Mouse (Mus musculus) myocyte (in vitro differentiated cells): Measurements from ENCODE around the gene Ankrd39.

Source experiments
- CEBPB ChIP-seq: IDR thresholded peaks from 2 replicates; pipeline ENCODE4 v1.6.1; 2011; ENCODE audit warnings: mild to moderate bottlenecking, moderate library complexity; ENCODE audit not compliant: poor library complexity, insufficient read depth, severe bottlenecking
- MAX ChIP-seq: IDR thresholded peaks from one replicate; pipeline ENCODE4 v1.6.1; 2011; ENCODE audit warnings: low read depth, mild to moderate bottlenecking, control low read depth
- POLR2A ChIP-seq: IDR thresholded peaks from one replicate; pipeline ENCODE4 v1.6.1; 2011; ENCODE audit warnings: low read depth, mild to moderate bottlenecking, control low read depth, moderate library complexity; ENCODE audit not compliant: insufficient read length
- POLR2AphosphoS2 ChIP-seq: IDR thresholded peaks from one replicate; pipeline ENCODE4 v1.6.1; 2011; ENCODE audit warnings: low read depth, control low read depth; ENCODE audit not compliant: insufficient read length
- USF1 ChIP-seq: IDR thresholded peaks from one replicate; pipeline ENCODE4 v1.6.1; 2011; ENCODE audit warnings: low read depth, mild to moderate bottlenecking, control low read depth, moderate library complexity

- no peak for TF ChIP-seq POLR2A
- TF ChIP-seq USF1 = no peak
- TF ChIP-seq CEBPB = no peak
- TF ChIP-seq POLR2AphosphoS2 = no peak
- TF ChIP-seq MAX = no peak
Measured at GRCm38 (mm10) chr1:36501261-36501660, 46.0 kb downstream of the Ankrd39 start.
